Mouse (Mus musculus): ENCODE results near the gene Pgap1.

DNA sequence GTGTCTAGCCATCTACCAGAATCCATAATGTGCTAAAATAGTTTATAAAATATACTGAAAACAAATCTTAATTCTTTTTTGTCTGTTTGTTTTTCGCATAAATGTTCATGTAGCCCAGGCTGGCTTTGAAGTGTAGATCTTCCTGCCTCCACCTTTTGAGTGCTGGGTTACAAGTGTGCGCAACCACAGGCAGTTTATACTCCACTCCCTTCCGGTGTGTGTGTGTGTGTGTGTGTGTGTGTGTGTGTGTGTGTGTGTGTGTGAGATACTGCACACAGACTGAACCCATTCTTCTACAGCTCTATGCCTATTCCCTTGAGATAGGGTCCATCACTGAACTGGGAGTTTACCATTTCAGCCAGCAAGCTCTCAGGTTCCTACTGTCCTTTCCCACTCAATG, 64.0 kb downstream of the Pgap1 start:
- no peak for TF ChIP-seq CTCF (IDR thresholded peaks at IDR 0.05; ENCODE audit: borderline replicate concordance, control insufficient read depth, extremely low read depth, insufficient read depth, low read length, poor library complexity)
- TF ChIP-seq POLR2A (IDR thresholded peaks at IDR 0.05; ENCODE audit: control insufficient read depth, extremely low read depth, insufficient read depth, low read length, poor library complexity): no peak

All from thymus, adult 2 months (tissue).